Mouse (Mus musculus) megakaryocyte, adult 5-6 weeks (primary cell): ENCODE data around the gene Dkc1. TPM values are rescaled to one million over a fixed set of nuclear protein-coding genes. Genes with fewer than 3 reads are reported as not detected.

ENCODE experiments used
- ATAC-seq: 2 replicates; pipeline ENCODE4 v1.8.0; 2016; ENCODE audit warnings: mild to moderate bottlenecking, inconsistent platforms; ENCODE audit not compliant: poor library complexity, severe bottlenecking
- total RNA-seq, 2 experiments: library from RNA; stranded (forward) in 1 of 2; stranded (reverse) in 1 of 2; fragments of 153-499, 151-499 nt in 1 of 2; fragments of 221-1000, 200-1000 nt in 1 of 2; gene quantifications; 2 replicates each; pipeline versions ENCODE4 v1.2.3 to v1.2.4; 2015 to 2017

The Dkc1 gene
- total RNA-seq, 2 experiments from 2014 or later: 41.2 to 79.3 TPM

GRCm38 (mm10) chrX:75137729-75138128 is 42.1 kb downstream of the Dkc1 start:
- no peak for ATAC-seq

GRCm38 (mm10) chrX:75138182-75138581 is 42.5 kb downstream of the Dkc1 start:
- no peak for ATAC-seq

GRCm38 (mm10) chrX:75143124-75143555 is 47.5 kb downstream of the Dkc1 start:
- peak; percentile 66; the same call in 1 of the 2 replicates for ATAC-seq

GRCm38 (mm10) chrX:75148414-75148813 is 52.8 kb downstream of the Dkc1 start:
- ATAC-seq: no peak

GRCm38 (mm10) chrX:75150304-75150703 is 54.6 kb downstream of the Dkc1 start:
- no peak for ATAC-seq

DNA sequence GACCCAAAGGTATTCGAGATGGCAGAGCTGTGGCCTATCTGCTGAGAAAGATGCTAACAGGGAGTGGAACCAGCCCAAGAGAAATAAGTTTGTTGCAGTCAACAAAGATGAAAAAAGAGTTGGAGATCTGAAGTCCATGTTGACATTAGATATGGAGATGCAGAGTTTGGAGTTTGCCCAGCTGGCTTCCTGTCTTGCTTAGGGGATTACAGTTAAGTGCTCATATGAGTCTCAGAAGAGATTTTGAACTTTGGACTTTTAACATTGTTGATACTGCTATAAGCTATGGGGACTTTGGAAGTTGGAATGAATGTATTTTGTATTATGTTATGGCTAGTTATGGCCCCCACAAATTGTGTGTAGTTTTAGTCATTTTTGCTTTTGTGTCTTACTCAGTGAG is 56.6 kb downstream of the Dkc1 start:
- no peak for ATAC-seq

- ATAC-seq: peak; percentile 84
Observed at GRCm38 (mm10) chrX:75155576-75156243, 60.1 kb downstream of the Dkc1 start.

Other genes with a start within 250 kb of the Dkc1 start
- 15.3 and 19.9 TPM in 2 replicates for gene Gab3, start 10.4 kb upstream of the Dkc1 start, total RNA-seq (2015)
- 6.2 and 10.0 TPM in 2 replicates for gene Gab3, start 10.4 kb upstream of the Dkc1 start, total RNA-seq (2017)
- 95.3 and 104 TPM in 2 replicates for gene Mpp1, start 35.2 kb downstream of the Dkc1 start, total RNA-seq (2015)
- 88.8 and 97.8 TPM in 2 replicates for gene Mpp1, start 35.2 kb downstream of the Dkc1 start, total RNA-seq (2017)
- gene Smim9, start 67.9 kb downstream of the Dkc1 start, total RNA-seq (2015): not detected in 2 replicates
- gene Smim9, start 67.9 kb downstream of the Dkc1 start, total RNA-seq (2017): not detected in 2 replicates